8 mouse cellular contexts compared by ENCODE assay signal in genomic region chr4:128883379-128883781, GRCm38 (mm10). TPM values are rescaled to one million over a fixed set of nuclear protein-coding genes. Genes with fewer than 3 reads are reported as not detected.
DNase-seq lines count a peak whose midpoint lies in the region; ATAC-seq lines count a peak whose summit lies in the region.

Gene Trim62 (plus strand): TSS chr4:128883580.

- H3K4me1 ChIP-seq in hindbrain, embryonic 15.5 days (replicated peaks), result peaks cover 54% of the 10 kb centered on the region
- peaks cover 19% of the 10 kb centered on the region for H3K4me1 ChIP-seq in megakaryocyte, embryonic 14.5 days

- no peaks in the 10 kb centered on the region for H3K36me3 ChIP-seq in hindbrain, embryonic 15.5 days
- no peaks in the 10 kb centered on the region for H3K36me3 ChIP-seq in megakaryocyte, embryonic 14.5 days (replicated peaks; ENCODE audit: low read length)

- H3K9me3 ChIP-seq in hindbrain, embryonic 15.5 days, result no peaks in the 10 kb centered on the region
- peaks cover 5% of the 10 kb centered on the region for H3K9me3 ChIP-seq in megakaryocyte, embryonic 14.5 days

- H3K4me2 ChIP-seq in hindbrain, embryonic 15.5 days, result peak within 1 kb of the TSS; percentile 70

- H3K27ac ChIP-seq in hindbrain, embryonic 15.5 days (replicated peaks), result peak within 1 kb of the TSS; percentile 86

- peak; percentile 66 for ATAC-seq in hindbrain, embryonic 15.5 days (ENCODE audit: low FRiP score, low read depth)

- H3K4me3 ChIP-seq in hindbrain, embryonic 15.5 days, result peak within 1 kb of the TSS; percentile 64
- H3K4me3 ChIP-seq in megakaryocyte, embryonic 14.5 days (replicated peaks), result peak within 1 kb of the TSS; percentile 92

- peak within 1 kb of the TSS; percentile 73 for H3K9ac ChIP-seq in hindbrain, embryonic 15.5 days

- no peaks in the 10 kb centered on the region for H3K27me3 ChIP-seq in hindbrain, embryonic 15.5 days
- H3K27me3 ChIP-seq in megakaryocyte, embryonic 14.5 days (replicated peaks), result peaks cover 86% of the 10 kb centered on the region

- DNase-seq in R1 (ENCODE audit: low read depth, low spot score), result peak; percentile 64
- peak; percentile 88 to 93 for DNase-seq in cerebellum, postnatal 14 days
- peak; percentile 64 for DNase-seq in gastrocnemius, adult 18-20 months (ENCODE audit: low spot score)
- peak; percentile 44 to 91 for DNase-seq in left cerebral cortex, postnatal 10 days (ENCODE audit: extremely low spot score in 1 of 2, low spot score in 2 of 2)
- peak; percentile 68 for DNase-seq in right cerebral cortex, postnatal 14 days
- DNase-seq in urinary bladder, postnatal 25 days (ENCODE audit: low spot score), result peak; percentile 84

- intact Hi-C loops in left cerebral cortex, postnatal 10 days (cut with DNase I), result no loop called here

- 0% methylated on average over 33 of the region's 37 CpGs for WGBS in hindbrain, embryonic 15.5 days

RNA-seq across cellular contexts. Expression of gene Trim62, which starts in this region (rescaled TPM):
- under 1 TPM; 0.34 to 0.45 TPM for total RNA-seq in gastrocnemius, adult 18-20 months (2021)
- polyA plus RNA-seq in hindbrain, embryonic 15.5 days (2015; fragmentation: Nextera tagmentation; extraction: Ambion mirVana), result 24.6 and 28.4 TPM in 2 replicates
- 10 to 100 TPM; 30.2 to 31.2 TPM for total RNA-seq in left cerebral cortex, postnatal 10 days (2021)
- 0.53 and 1.6 TPM in 2 replicates for polyA plus RNA-seq in megakaryocyte, embryonic 14.5 days (2012; ENCODE audit: insufficient read depth, low replicate concordance)

Comparison
In these comparisons a context has a peak if more than half of its experiments do, and no peak if none do; other contexts are left out.
1. Peak in every context shown above with its lines: DNase-seq, ATAC-seq, H3K4me3 ChIP-seq and H3K27ac ChIP-seq.
2. RNA of gene Trim62 (total RNA-seq): 30.2 to 31.2 TPM in left cerebral cortex, postnatal 10 days; 0.34 to 0.45 TPM in gastrocnemius, adult 18-20 months; every median in the first group is over 10 times any median in the second.
3. Peak in DNase-seq in gastrocnemius, adult 18-20 months; RNA of the gene not detected or under 1 TPM.